Mouse (Mus musculus): ENCODE data around the gene Bik. TPM values are rescaled to one million over a fixed set of nuclear protein-coding genes. Genes with fewer than 3 reads are reported as not detected.
A peak's percentile ranks its signal among the peaks of the same experiment; 100 is the strongest.

The Bik gene
- polyA plus RNA-seq, 1 experiment from 2014 or later: 2.1 TPM

- no peaks in the 10 kb centered on the region for H3K36me3 ChIP-seq
- no peak for ATAC-seq (ENCODE audit: low FRiP score)
- H3K9me3 ChIP-seq (replicated peaks): no peaks in the 10 kb centered on the region
- peaks cover 13% of the 10 kb centered on the region for H3K4me1 ChIP-seq
- peaks cover 15% of the 10 kb centered on the region for H3K27me3 ChIP-seq
- WGBS: 83% methylated on average over 6 of the region's 6 CpGs
- H3K4me2 ChIP-seq (replicated peaks): no peak overlapping the region
- no peak overlapping the region for H3K9ac ChIP-seq
- no peak overlapping the region for H3K27ac ChIP-seq
- H3K4me3 ChIP-seq: no peak overlapping the region
Observed at GRCm38 (mm10) chr15:83520861-83521382, 5.7 kb upstream of the Bik start.

GRCm38 (mm10) chr15:83523196-83523595 lies 3.5 kb upstream of the Bik start:
- Histone ChIP-seq H3K4me1 (peaks cover 26% of the 10 kb centered on the region), H3K4me3 (no peak overlapping the region), H3K27ac (no peak overlapping the region), H3K36me3 (no peaks in the 10 kb centered on the region), H3K9me3 (replicated peaks) (no peaks in the 10 kb centered on the region), H3K27me3 (peaks cover 35% of the 10 kb centered on the region), H3K9ac (no peak overlapping the region), H3K4me2 (replicated peaks) (no peak overlapping the region)
- no peak for ATAC-seq (ENCODE audit: low FRiP score)
- 21% methylated on average over 7 of the region's 7 CpGs for WGBS

GRCm38 (mm10) chr15:83523638-83524332 lies 2.9 kb upstream of the Bik start:
- Histone ChIP-seq H3K27ac (no peak overlapping the region), H3K9ac (no peak overlapping the region), H3K4me1 (peaks cover 26% of the 10 kb centered on the region), H3K4me2 (replicated peaks) (no peak overlapping the region), H3K36me3 (no peaks in the 10 kb centered on the region), H3K4me3 (no peak overlapping the region), H3K9me3 (replicated peaks) (no peaks in the 10 kb centered on the region), H3K27me3 (peaks cover 40% of the 10 kb centered on the region)
- 50% methylated on average over 14 of the region's 14 CpGs for WGBS
- ATAC-seq (ENCODE audit: low FRiP score): no peak

- Histone ChIP-seq H3K4me2 (replicated peaks) (no peak overlapping the region), H3K9ac (no peak overlapping the region), H3K27me3 (peaks cover 40% of the 10 kb centered on the region), H3K36me3 (no peaks in the 10 kb centered on the region), H3K4me3 (no peak overlapping the region), H3K27ac (no peak overlapping the region), H3K4me1 (peaks cover 26% of the 10 kb centered on the region), H3K9me3 (replicated peaks) (no peaks in the 10 kb centered on the region)
- ATAC-seq (ENCODE audit: low FRiP score): no peak
- 72% methylated on average over 3 of the region's 3 CpGs for whole genome bisulfite sequencing
Observed at GRCm38 (mm10) chr15:83524333-83524729, 2.3 kb upstream of the Bik start.

GRCm38 (mm10) chr15:83527092-83527437 lies 403 bp downstream of the Bik start:
- ATAC-seq (ENCODE audit: low FRiP score): 0 out of 2 replicates have a peak, but pooled peaks have one; percentile 16
- H3K9ac ChIP-seq: peak overlapping the region; percentile 62
- peak overlapping the region; percentile 48 for H3K4me3 ChIP-seq
- H3K9me3 ChIP-seq (replicated peaks): no peaks in the 10 kb centered on the region
- peaks cover 43% of the 10 kb centered on the region for H3K27me3 ChIP-seq
- WGBS: under 1% methylated on average over 26 of the region's 26 CpGs
- peaks cover 26% of the 10 kb centered on the region for H3K4me1 ChIP-seq
- no peaks in the 10 kb centered on the region for H3K36me3 ChIP-seq
- H3K27ac ChIP-seq: no peak overlapping the region
- peak overlapping the region; percentile 94 for H3K4me2 ChIP-seq (replicated peaks)

GRCm38 (mm10) chr15:83527747-83528146 lies 1.1 kb downstream of the Bik start:
- peaks cover 43% of the 10 kb centered on the region for H3K27me3 ChIP-seq
- no peaks in the 10 kb centered on the region for H3K9me3 ChIP-seq (replicated peaks)
- no peak overlapping the region for H3K9ac ChIP-seq
- H3K4me3 ChIP-seq: no peak overlapping the region
- 0 out of 2 replicates have a peak overlapping the region, but pooled peaks have one; percentile 94 for H3K4me2 ChIP-seq (replicated peaks)
- no peak for ATAC-seq (ENCODE audit: low FRiP score)
- H3K36me3 ChIP-seq: no peaks in the 10 kb centered on the region
- H3K27ac ChIP-seq: no peak overlapping the region
- peaks cover 26% of the 10 kb centered on the region for H3K4me1 ChIP-seq
- WGBS: 76% methylated on average over 2 of the region's 2 CpGs

- Histone ChIP-seq H3K9ac (no peak overlapping the region), H3K27ac (no peak overlapping the region), H3K4me1 (peaks cover 18% of the 10 kb centered on the region), H3K4me3 (no peak overlapping the region), H3K36me3 (no peaks in the 10 kb centered on the region), H3K9me3 (replicated peaks) (no peaks in the 10 kb centered on the region), H3K4me2 (replicated peaks) (no peak overlapping the region), H3K27me3 (peaks cover 43% of the 10 kb centered on the region)
- 70% methylated on average over 4 of the region's 4 CpGs for WGBS
- ATAC-seq (ENCODE audit: low FRiP score): no peak
Observed at GRCm38 (mm10) chr15:83528892-83529291, 2.2 kb downstream of the Bik start.

GRCm38 (mm10) chr15:83529765-83530164 lies 3.1 kb downstream of the Bik start:
- H3K4me2 ChIP-seq (replicated peaks): no peak overlapping the region

GRCm38 (mm10) chr15:83530233-83530632 lies 3.6 kb downstream of the Bik start:
- H3K9ac ChIP-seq: no peak overlapping the region
- peaks cover 38% of the 10 kb centered on the region for H3K27me3 ChIP-seq
- H3K27ac ChIP-seq: no peak overlapping the region
- peaks cover 18% of the 10 kb centered on the region for H3K4me1 ChIP-seq
- H3K4me3 ChIP-seq: no peak overlapping the region
- no peaks in the 10 kb centered on the region for H3K9me3 ChIP-seq (replicated peaks)
- 89% methylated on average over 9 of the region's 9 CpGs for WGBS
- ATAC-seq (ENCODE audit: low FRiP score): no peak
- H3K4me2 ChIP-seq (replicated peaks): no peak overlapping the region
- no peaks in the 10 kb centered on the region for H3K36me3 ChIP-seq

More at GRCm38 (mm10) chr15:83529765-83530164, 3.1 kb downstream of the Bik start:
- no peak for ATAC-seq (ENCODE audit: low FRiP score)
- Histone ChIP-seq H3K36me3 (no peaks in the 10 kb centered on the region), H3K27ac (no peak overlapping the region), H3K4me1 (peaks cover 18% of the 10 kb centered on the region), H3K9ac (no peak overlapping the region), H3K27me3 (peaks cover 41% of the 10 kb centered on the region), H3K4me3 (no peak overlapping the region), H3K9me3 (replicated peaks) (no peaks in the 10 kb centered on the region)
- WGBS: 81% methylated on average over 5 of the region's 5 CpGs

GRCm38 (mm10) chr15:83530688-83531087 lies 4.0 kb downstream of the Bik start:
- no peak for ATAC-seq (ENCODE audit: low FRiP score)
- Histone ChIP-seq H3K4me3 (no peak overlapping the region), H3K27ac (no peak overlapping the region), H3K36me3 (no peaks in the 10 kb centered on the region), H3K4me2 (replicated peaks) (no peak overlapping the region), H3K9me3 (replicated peaks) (no peaks in the 10 kb centered on the region), H3K9ac (no peak overlapping the region), H3K4me1 (peaks cover 15% of the 10 kb centered on the region), H3K27me3 (peaks cover 34% of the 10 kb centered on the region)
- 83% methylated on average over 6 of the region's 6 CpGs for WGBS

GRCm38 (mm10) chr15:83531961-83532469 lies 5.4 kb downstream of the Bik start:
- Histone ChIP-seq H3K4me2 (replicated peaks) (no peak overlapping the region), H3K27ac (no peak overlapping the region), H3K36me3 (no peaks in the 10 kb centered on the region), H3K27me3 (peaks cover 24% of the 10 kb centered on the region), H3K9me3 (replicated peaks) (no peaks in the 10 kb centered on the region), H3K4me3 (no peak overlapping the region), H3K4me1 (peaks cover 4% of the 10 kb centered on the region), H3K9ac (no peak overlapping the region)
- 82% methylated on average over 5 of the region's 5 CpGs for WGBS
- ATAC-seq (ENCODE audit: low FRiP score): no peak

GRCm38 (mm10) chr15:83532606-83533005 lies 5.9 kb downstream of the Bik start:
- H3K9me3 ChIP-seq (replicated peaks): no peaks in the 10 kb centered on the region
- H3K27me3 ChIP-seq: peaks cover 18% of the 10 kb centered on the region
- no peaks in the 10 kb centered on the region for H3K4me1 ChIP-seq
- ATAC-seq (ENCODE audit: low FRiP score): no peak
- no peak overlapping the region for H3K4me2 ChIP-seq (replicated peaks)
- H3K4me3 ChIP-seq: no peak overlapping the region
- H3K27ac ChIP-seq: no peak overlapping the region
- H3K9ac ChIP-seq: no peak overlapping the region
- 79% methylated on average over 7 of the region's 7 CpGs for WGBS
- H3K36me3 ChIP-seq: no peaks in the 10 kb centered on the region
